Mouse (Mus musculus) megakaryocyte-erythroid progenitor cell, adult 5 weeks (primary cell): ENCODE results near the gene Nxpe4. TPM values are rescaled to one million over a fixed set of nuclear protein-coding genes. Genes with fewer than 3 reads are reported as not detected.

Source experiments
- polyA plus RNA-seq: library from polyadenylated mRNA; stranded (reverse); fragments of >175 nt; gene quantifications from 2 replicates; pipeline ENCODE4 v1.2.3, GENCODE M21; 2012

Gene Nxpe4
- polyA plus RNA-seq: 0.29 and 0.34 TPM in 2 replicates

DNA sequence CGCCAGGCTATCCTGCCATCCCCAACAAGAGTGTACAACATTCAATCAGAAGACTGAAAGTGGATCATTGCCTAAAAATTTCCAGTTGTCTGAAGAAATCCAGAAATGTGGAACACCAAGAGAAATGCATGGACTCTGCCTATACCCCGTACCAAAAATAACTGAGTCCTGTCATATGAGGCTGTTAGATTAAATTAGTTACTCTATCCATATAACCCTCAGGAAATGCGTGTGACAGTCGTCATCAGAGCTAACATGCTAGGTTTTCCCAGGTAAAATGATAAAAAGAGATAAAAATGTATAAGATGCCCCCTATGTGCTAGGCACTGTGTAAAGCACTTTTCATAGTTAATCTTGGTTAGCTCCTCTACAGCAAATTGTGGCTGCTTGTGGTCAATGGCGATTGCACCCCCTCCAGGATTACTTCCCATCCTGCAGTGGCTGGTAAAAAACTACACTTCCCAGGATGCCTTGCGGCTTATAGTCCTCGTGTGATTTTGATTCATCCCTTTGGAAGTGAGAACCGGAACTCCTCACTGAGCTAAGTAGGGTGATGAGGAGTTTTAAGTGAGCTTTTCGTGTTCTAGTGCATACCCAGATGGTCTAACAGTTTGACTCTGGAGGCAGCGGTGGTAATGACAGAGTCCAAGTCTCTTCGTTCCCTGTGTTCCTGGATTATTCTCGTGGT, at the start of gene Nxpe4:
Gene Nxpe4 (plus strand): TSS at position 519 of the 688 bp plus-strand sequence.

DNA sequence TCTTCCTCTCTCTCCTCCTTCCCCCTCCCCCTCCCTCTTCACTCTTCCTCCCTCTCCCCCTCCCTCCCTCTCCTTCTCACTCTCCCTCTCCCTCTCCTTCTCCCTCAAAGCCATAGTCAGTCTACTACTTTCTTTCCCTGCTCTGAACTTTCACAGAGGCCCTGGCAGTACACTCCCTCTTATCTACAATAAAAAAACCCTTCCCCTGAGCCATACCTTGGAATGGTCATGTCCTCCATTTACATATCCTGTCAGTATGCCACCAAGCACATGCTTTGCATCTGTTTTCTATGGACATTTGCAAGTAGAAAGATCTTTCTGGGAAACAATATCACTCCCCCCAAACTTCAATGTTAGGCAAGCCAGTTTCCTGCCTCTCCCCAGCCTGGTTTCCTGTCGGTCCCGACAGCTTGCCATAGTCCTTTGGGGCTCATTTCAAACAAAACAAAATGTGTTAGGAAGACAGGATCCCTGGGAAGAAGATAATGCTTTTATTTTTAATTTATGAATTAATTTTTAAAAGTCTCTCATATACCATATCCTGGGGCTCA, 191.4 kb downstream of the Nxpe4 start, which contains the start of gene Nxpe2:
Gene Nxpe2 (minus strand): TSS at position 307 of the 551 bp plus-strand sequence.

Other genes with a start within 250 kb of the Nxpe4 start
- gene Nxpe2, start 191.4 kb downstream of the Nxpe4 start, polyA plus RNA-seq: 2.1 and 2.8 TPM in 2 replicates